Mouse (Mus musculus): ENCODE measurements around the gene Lrrc38. TPM values are rescaled to one million over a fixed set of nuclear protein-coding genes. Genes with fewer than 3 reads are reported as not detected.

Gene Lrrc38
- 0.26 and 0.31 TPM in 2 replicates for polyA plus RNA-seq (2014; fragmentation: Nextera tagmentation; extraction: Ambion mirVana)

GRCm38 (mm10) chr4:143349484-143349906, at the start of gene Lrrc38:
TSS of gene Lrrc38 (plus strand) at chr4:143349757.
- Histone ChIP-seq H3K27me3 (ENCODE audit: control insufficient read depth, insufficient read depth, low read length) (peaks cover 34% of the 10 kb centered on the region), H3K9me3 (ENCODE audit: control insufficient read depth, low read length) (no peaks in the 10 kb centered on the region), H3K4me2 (ENCODE audit: low read depth, low read length) (peak within 1 kb of the TSS; percentile 99), H3K36me3 (ENCODE audit: control insufficient read depth, insufficient read depth, low read length) (no peaks in the 10 kb centered on the region), H3K4me3 (ENCODE audit: low read depth, low read length) (peak within 1 kb of the TSS; percentile 50), H3K27ac (ENCODE audit: low read depth, low read length) (no peak within 1 kb of the TSS), H3K4me1 (ENCODE audit: control insufficient read depth, insufficient read depth, low read length) (peaks cover 12% of the 10 kb centered on the region; the same call in 1 of the 2 replicates), H3K9ac (replicated peaks; ENCODE audit: low read depth, low read length) (peak within 1 kb of the TSS; percentile 54)
- peak; percentile 62 for ATAC-seq (ENCODE audit: low read depth)
- WGBS, result under 1% methylated on average over 19 of the region's 19 CpGs

- peak overlapping the region; percentile 29; the same call in 1 of the 2 replicates for H3K4me3 ChIP-seq (ENCODE audit: low read depth, low read length)
- H3K4me1 ChIP-seq (ENCODE audit: control insufficient read depth, insufficient read depth, low read length), result no peaks in the 10 kb centered on the region; the same call in 1 of the 2 replicates
- H3K27me3 ChIP-seq (ENCODE audit: control insufficient read depth, insufficient read depth, low read length), result no peaks in the 10 kb centered on the region
- no peaks in the 10 kb centered on the region for H3K9me3 ChIP-seq (ENCODE audit: control insufficient read depth, low read length)
- no peak for ATAC-seq (ENCODE audit: low read depth)
- WGBS, result 6% methylated on average over 12 of the region's 12 CpGs
- H3K9ac ChIP-seq (replicated peaks; ENCODE audit: low read depth, low read length), result no peak overlapping the region
- no peak overlapping the region for H3K27ac ChIP-seq (ENCODE audit: low read depth, low read length)
- H3K4me2 ChIP-seq (ENCODE audit: low read depth, low read length), result peak overlapping the region; percentile 44; the same call in 1 of the 2 replicates
- no peaks in the 10 kb centered on the region for H3K36me3 ChIP-seq (ENCODE audit: control insufficient read depth, insufficient read depth, low read length)
Observed at GRCm38 (mm10) chr4:143300113-143300688, 49.4 kb upstream of the Lrrc38 start.

GRCm38 (mm10) chr4:143301042-143301441, 48.5 kb upstream of the Lrrc38 start:
- Histone ChIP-seq H3K36me3 (ENCODE audit: control insufficient read depth, insufficient read depth, low read length) (no peaks in the 10 kb centered on the region), H3K27ac (ENCODE audit: low read depth, low read length) (no peak overlapping the region), H3K4me1 (ENCODE audit: control insufficient read depth, insufficient read depth, low read length) (no peaks in the 10 kb centered on the region; the same call in 1 of the 2 replicates), H3K4me2 (ENCODE audit: low read depth, low read length) (no peak overlapping the region), H3K9ac (replicated peaks; ENCODE audit: low read depth, low read length) (no peak overlapping the region), H3K4me3 (ENCODE audit: low read depth, low read length) (no peak overlapping the region), H3K9me3 (ENCODE audit: control insufficient read depth, low read length) (no peaks in the 10 kb centered on the region), H3K27me3 (ENCODE audit: control insufficient read depth, insufficient read depth, low read length) (no peaks in the 10 kb centered on the region)
- no peak for ATAC-seq (ENCODE audit: low read depth)
- WGBS, result 62% methylated on average over 5 of the region's 5 CpGs

GRCm38 (mm10) chr4:143301875-143302274, 47.7 kb upstream of the Lrrc38 start:
- 60% methylated on average over 4 of the region's 4 CpGs for WGBS
- no peak for ATAC-seq (ENCODE audit: low read depth)
- Histone ChIP-seq H3K36me3 (ENCODE audit: control insufficient read depth, insufficient read depth, low read length) (no peaks in the 10 kb centered on the region), H3K4me3 (ENCODE audit: low read depth, low read length) (no peak overlapping the region), H3K9ac (replicated peaks; ENCODE audit: low read depth, low read length) (no peak overlapping the region), H3K9me3 (ENCODE audit: control insufficient read depth, low read length) (no peaks in the 10 kb centered on the region), H3K27me3 (ENCODE audit: control insufficient read depth, insufficient read depth, low read length) (no peaks in the 10 kb centered on the region), H3K4me1 (ENCODE audit: control insufficient read depth, insufficient read depth, low read length) (no peaks in the 10 kb centered on the region; the same call in 1 of the 2 replicates), H3K4me2 (ENCODE audit: low read depth, low read length) (no peak overlapping the region), H3K27ac (ENCODE audit: low read depth, low read length) (no peak overlapping the region)

- H3K4me2 ChIP-seq (ENCODE audit: low read depth, low read length), result no peak overlapping the region
Observed at GRCm38 (mm10) chr4:143302279-143302890, 47.2 kb upstream of the Lrrc38 start.

GRCm38 (mm10) chr4:143305031-143305430, 44.5 kb upstream of the Lrrc38 start:
- H3K4me2 ChIP-seq (ENCODE audit: low read depth, low read length), result no peak overlapping the region
- no peak overlapping the region for H3K27ac ChIP-seq (ENCODE audit: low read depth, low read length)
- H3K36me3 ChIP-seq (ENCODE audit: control insufficient read depth, insufficient read depth, low read length), result no peaks in the 10 kb centered on the region
- no peak overlapping the region for H3K9ac ChIP-seq (replicated peaks; ENCODE audit: low read depth, low read length)
- no peaks in the 10 kb centered on the region for H3K27me3 ChIP-seq (ENCODE audit: control insufficient read depth, insufficient read depth, low read length)
- 93% methylated on average over 4 of the region's 4 CpGs for WGBS
- H3K9me3 ChIP-seq (ENCODE audit: control insufficient read depth, low read length), result no peaks in the 10 kb centered on the region
- H3K4me1 ChIP-seq (ENCODE audit: control insufficient read depth, insufficient read depth, low read length), result no peaks in the 10 kb centered on the region
- ATAC-seq (ENCODE audit: low read depth), result no peak
- no peak overlapping the region for H3K4me3 ChIP-seq (ENCODE audit: low read depth, low read length)

More at GRCm38 (mm10) chr4:143302279-143302890, 47.2 kb upstream of the Lrrc38 start:
- whole genome bisulfite sequencing, result 51% methylated on average over 11 of the region's 11 CpGs
- Histone ChIP-seq H3K27me3 (ENCODE audit: control insufficient read depth, insufficient read depth, low read length) (no peaks in the 10 kb centered on the region), H3K4me1 (ENCODE audit: control insufficient read depth, insufficient read depth, low read length) (no peaks in the 10 kb centered on the region; the same call in 1 of the 2 replicates), H3K9ac (replicated peaks; ENCODE audit: low read depth, low read length) (no peak overlapping the region), H3K9me3 (ENCODE audit: control insufficient read depth, low read length) (no peaks in the 10 kb centered on the region), H3K27ac (ENCODE audit: low read depth, low read length) (no peak overlapping the region), H3K36me3 (ENCODE audit: control insufficient read depth, insufficient read depth, low read length) (no peaks in the 10 kb centered on the region), H3K4me3 (ENCODE audit: low read depth, low read length) (no peak overlapping the region)
- ATAC-seq (ENCODE audit: low read depth), result no peak

- Histone ChIP-seq H3K4me3 (ENCODE audit: low read depth, low read length) (no peak overlapping the region), H3K9me3 (ENCODE audit: control insufficient read depth, low read length) (no peaks in the 10 kb centered on the region), H3K4me2 (ENCODE audit: low read depth, low read length) (no peak overlapping the region), H3K36me3 (ENCODE audit: control insufficient read depth, insufficient read depth, low read length) (no peaks in the 10 kb centered on the region), H3K27ac (ENCODE audit: low read depth, low read length) (no peak overlapping the region), H3K4me1 (ENCODE audit: control insufficient read depth, insufficient read depth, low read length) (no peaks in the 10 kb centered on the region), H3K9ac (replicated peaks; ENCODE audit: low read depth, low read length) (no peak overlapping the region), H3K27me3 (ENCODE audit: control insufficient read depth, insufficient read depth, low read length) (no peaks in the 10 kb centered on the region)
- no peak for ATAC-seq (ENCODE audit: low read depth)
- 49% methylated on average over 5 of the region's 5 CpGs for WGBS
Observed at GRCm38 (mm10) chr4:143305987-143306772, 43.4 kb upstream of the Lrrc38 start.

- Histone ChIP-seq H3K9me3 (ENCODE audit: control insufficient read depth, low read length) (no peaks in the 10 kb centered on the region), H3K9ac (replicated peaks; ENCODE audit: low read depth, low read length) (no peak overlapping the region), H3K27ac (ENCODE audit: low read depth, low read length) (no peak overlapping the region), H3K4me1 (ENCODE audit: control insufficient read depth, insufficient read depth, low read length) (no peaks in the 10 kb centered on the region), H3K4me3 (ENCODE audit: low read depth, low read length) (no peak overlapping the region), H3K4me2 (ENCODE audit: low read depth, low read length) (no peak overlapping the region), H3K36me3 (ENCODE audit: control insufficient read depth, insufficient read depth, low read length) (no peaks in the 10 kb centered on the region), H3K27me3 (ENCODE audit: control insufficient read depth, insufficient read depth, low read length) (no peaks in the 10 kb centered on the region)
- 35% methylated on average over 2 of the region's 2 CpGs for WGBS
- no peak for ATAC-seq (ENCODE audit: low read depth)
Observed at GRCm38 (mm10) chr4:143311341-143311740, 38.2 kb upstream of the Lrrc38 start.

- H3K4me1 ChIP-seq (ENCODE audit: control insufficient read depth, insufficient read depth, low read length), result no peaks in the 10 kb centered on the region
- H3K9me3 ChIP-seq (ENCODE audit: control insufficient read depth, low read length), result no peaks in the 10 kb centered on the region
- no peaks in the 10 kb centered on the region for H3K27me3 ChIP-seq (ENCODE audit: control insufficient read depth, insufficient read depth, low read length)
- no peak overlapping the region for H3K4me2 ChIP-seq (ENCODE audit: low read depth, low read length)
- H3K36me3 ChIP-seq (ENCODE audit: control insufficient read depth, insufficient read depth, low read length), result no peaks in the 10 kb centered on the region
- ATAC-seq (ENCODE audit: low read depth), result no peak
- no peak overlapping the region for H3K9ac ChIP-seq (replicated peaks; ENCODE audit: low read depth, low read length)
- no peak overlapping the region for H3K4me3 ChIP-seq (ENCODE audit: low read depth, low read length)
- WGBS, result 78% methylated on average over 6 of the region's 6 CpGs
- no peak overlapping the region for H3K27ac ChIP-seq (ENCODE audit: low read depth, low read length)
Observed at GRCm38 (mm10) chr4:143313299-143313698, 36.3 kb upstream of the Lrrc38 start.
